Mouse (Mus musculus) cerebellum, adult 2 months (tissue): ENCODE results near the gene Trim3. TPM values are rescaled to one million over a fixed set of nuclear protein-coding genes. Genes with fewer than 3 reads are reported as not detected.

Source experiments
- DNase-seq, 2 experiments: peaks; one replicate each; pipeline ENCODE4 v3.0.0; 2021
- H3K27ac ChIP-seq: fragments of 200-500 bp; 2 replicates; pipeline ENCODE4 v1.5.1; 2012; ENCODE audit warnings: low read length, control low read depth, inconsistent platforms; ENCODE audit not compliant: insufficient read depth
- H3K27me3 ChIP-seq: fragments of 200-500 bp; 2 replicates; pipeline ENCODE4 v1.6.1; 2012; ENCODE audit warnings: inconsistent platforms, mild to moderate bottlenecking, low read length, moderate library complexity; ENCODE audit not compliant: control insufficient read depth, insufficient read depth
- H3K4me1 ChIP-seq: fragments of 200-500 bp; 2 replicates; pipeline ENCODE4 v1.6.1; 2011; ENCODE audit warnings: low read length; ENCODE audit not compliant: control insufficient read depth, insufficient read depth
- H3K4me3 ChIP-seq: fragments of 200-500 bp; replicated peaks from 2 replicates; pipeline ENCODE3; 2011; ENCODE audit warnings: mild to moderate bottlenecking, low read depth, low read length, control low read depth; ENCODE audit not compliant: insufficient read depth
- CTCF ChIP-seq: fragments of 200-500 bp; IDR thresholded peaks from 2 replicates; pipeline ENCODE4 v1.5.1; 2011; ENCODE audit warnings: low read depth, mild to moderate bottlenecking, control low read depth, low read length, moderate library complexity, borderline replicate concordance; ENCODE audit not compliant: insufficient read depth
- POLR2A ChIP-seq: fragments of 200-500 bp; IDR thresholded peaks from 2 replicates; pipeline ENCODE4 v1.6.1; 2011; ENCODE audit warnings: low read length, control low read depth, borderline replicate concordance; ENCODE audit not compliant: insufficient read depth
- WGBS: fragments of 180-500 bp; shearing (Covaris S2); methylation state at CpG from one replicate; pipeline ENCODE4 v1.1.7; 2018; 5-methylcytosine and 5-hydroxymethylcytosine counted together
- polyA plus RNA-seq: library from polyadenylated mRNA; depleted of rRNA; stranded (reverse); fragments of >200 nt; gene quantifications from 2 replicates; pipeline ENCODE4 v1.2.3, GENCODE M21; 2012; rRNA removed

The Trim3 gene
- polyA plus RNA-seq = 332 and 385 TPM in 2 replicates

- H3K4me1 ChIP-seq = peaks cover 20% of the 10 kb centered on the region
- peak; percentile 93 to 95 for DNase-seq
- H3K27ac ChIP-seq = peak within 1 kb of the TSS; percentile 99
- H3K27me3 ChIP-seq = no peaks in the 10 kb centered on the region
- WGBS = under 1% methylated on average over 70 of the region's 71 CpGs
- H3K4me3 ChIP-seq = peak within 1 kb of the TSS; percentile 100
- TF ChIP-seq CTCF (no peak), POLR2A (peak; percentile 58)
Observed at GRCm38 (mm10) chr7:105633127-105633800, at the start of gene Trim3. TSS of gene Trim3 (minus strand) at chr7:105633571.

GRCm38 (mm10) chr7:105650639-105651435 lies 17.5 kb upstream of the Trim3 start, which contains the start of gene Dnhd1:
TSS of gene Dnhd1 (plus strand) at chr7:105650827.
- Histone ChIP-seq H3K27ac (no peak within 1 kb of the TSS), H3K27me3 (no peaks in the 10 kb centered on the region), H3K4me3 (peak within 1 kb of the TSS; percentile 68), H3K4me1 (peaks cover 3% of the 10 kb centered on the region; the same call in 1 of the 2 replicates)
- TF ChIP-seq CTCF (peak; percentile 72), POLR2A (no peak)
- 1% methylated on average over 17 of the region's 17 CpGs for WGBS
- DNase-seq = peak; percentile 71 to 81

GRCm38 (mm10) chr7:105641936-105642335 lies 8.6 kb upstream of the Trim3 start:
- no peak for DNase-seq
- Histone ChIP-seq H3K27me3 (no peaks in the 10 kb centered on the region), H3K27ac (no peak overlapping the region), H3K4me3 (no peak overlapping the region), H3K4me1 (peaks cover 8% of the 10 kb centered on the region)
- 77% methylated on average over 3 of the region's 3 CpGs for WGBS
- TF ChIP-seq POLR2A (no peak), CTCF (no peak)

GRCm38 (mm10) chr7:105640894-105641255 lies 7.5 kb upstream of the Trim3 start:
- TF ChIP-seq POLR2A (no peak), CTCF (no peak)
- WGBS = under 1% methylated on average over 18 of the region's 18 CpGs

GRCm38 (mm10) chr7:105640233-105640893 lies 7.0 kb upstream of the Trim3 start, which contains the start of the genes Arfip2 and Gm45799:
TSS of gene Arfip2 (minus strand) at chr7:105640416.
TSS of gene Gm45799 (plus strand) at chr7:105640552.
- no peaks in the 10 kb centered on the region for H3K27me3 ChIP-seq
- DNase-seq = peak; percentile 97 to 98
- under 1% methylated on average over 45 of the region's 45 CpGs for WGBS
- H3K27ac ChIP-seq = peak within 1 kb of the TSS; percentile 71
- H3K4me3 ChIP-seq = peak within 1 kb of the TSS; percentile 97
- H3K4me1 ChIP-seq = peaks cover 8% of the 10 kb centered on the region
- TF ChIP-seq POLR2A (peak; percentile 83), CTCF (no peak)

More at GRCm38 (mm10) chr7:105640894-105641255, 7.5 kb upstream of the Trim3 start:
- H3K4me1 ChIP-seq = peaks cover 8% of the 10 kb centered on the region
- peak overlapping the region; percentile 76 for H3K4me3 ChIP-seq
- H3K27me3 ChIP-seq = no peaks in the 10 kb centered on the region
- DNase-seq = no peak
- H3K27ac ChIP-seq = peak overlapping the region; percentile 49

- DNase-seq = no peak
- Histone ChIP-seq H3K27ac (peak within 1 kb of the TSS; percentile 71), H3K27me3 (no peaks in the 10 kb centered on the region), H3K4me3 (peak within 1 kb of the TSS; percentile 97), H3K4me1 (peaks cover 8% of the 10 kb centered on the region)
- 2% methylated on average over 2 of the region's 2 CpGs for WGBS
- no peak for TF ChIP-seq POLR2A
Observed at GRCm38 (mm10) chr7:105639756-105640155, 6.4 kb upstream of the Trim3 start, which contains the start of gene Timm10b. TSS of gene Timm10b (plus strand) at chr7:105640056.

GRCm38 (mm10) chr7:105639304-105639703 lies 5.9 kb upstream of the Trim3 start:
- DNase-seq = peak in 1 of 2 experiments; percentile 27
- Histone ChIP-seq H3K4me1 (peaks cover 8% of the 10 kb centered on the region), H3K4me3 (peak overlapping the region; percentile 97), H3K27me3 (no peaks in the 10 kb centered on the region), H3K27ac (no peak overlapping the region)
- WGBS = 41% methylated on average over 9 of the region's 9 CpGs
- TF ChIP-seq POLR2A = no peak
- TF ChIP-seq CTCF = no peak

- TF ChIP-seq POLR2A = no peak
- TF ChIP-seq CTCF = no peak
- peak in 1 of 2 experiments; percentile 11 for DNase-seq
- H3K27ac ChIP-seq = no peak overlapping the region
- no peaks in the 10 kb centered on the region for H3K27me3 ChIP-seq
- WGBS = 75% methylated on average over 6 of the region's 6 CpGs
- no peak overlapping the region for H3K4me3 ChIP-seq
- H3K4me1 ChIP-seq = peaks cover 8% of the 10 kb centered on the region
Observed at GRCm38 (mm10) chr7:105638776-105639175, 5.4 kb upstream of the Trim3 start.
